Mouse (Mus musculus): Measurements from ENCODE around the gene Ttc17. TPM values are rescaled to one million over a fixed set of nuclear protein-coding genes. Genes with fewer than 3 reads are reported as not detected.

Gene Ttc17
- polyA plus RNA-seq, 1 experiment from 2014 or later: 26.5 TPM

DNA sequence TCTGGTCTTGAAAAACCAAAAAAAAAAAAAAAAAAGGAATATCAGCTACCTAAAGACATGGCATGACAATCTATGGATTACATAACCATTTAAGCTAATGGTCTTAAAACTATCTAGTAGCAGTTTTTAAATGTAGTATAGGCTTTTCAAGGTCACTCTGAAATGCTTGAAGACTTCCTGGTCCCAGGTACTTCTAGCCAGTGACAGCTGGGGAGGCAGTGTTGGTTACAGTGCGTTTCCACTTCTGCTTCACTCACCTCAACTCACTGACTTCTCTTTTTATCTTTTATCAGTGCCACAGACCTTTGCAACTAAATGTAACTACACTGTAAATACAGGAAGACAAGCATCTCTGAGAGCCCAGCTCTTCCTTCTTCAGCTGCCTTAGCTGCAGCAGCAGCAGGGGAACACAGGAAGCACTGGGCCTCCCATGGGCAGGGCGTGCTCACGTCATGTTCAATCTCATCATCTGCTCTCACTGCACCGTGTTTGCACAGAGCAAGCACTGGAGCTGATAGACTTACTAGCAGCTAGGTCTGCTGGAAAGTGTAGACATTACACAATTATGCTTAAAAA lies 46.0 kb downstream of the Ttc17 start:
- no peak for ATAC-seq (replicated peaks)
- Histone ChIP-seq H3K36me3 (replicated peaks) (peaks cover 66% of the 10 kb centered on the region), H3K9me3 (no peaks in the 10 kb centered on the region), H3K4me1 (no peaks in the 10 kb centered on the region), H3K27me3 (replicated peaks) (no peaks in the 10 kb centered on the region), H3K9ac (no peak overlapping the region), H3K4me2 (no peak overlapping the region), H3K4me3 (no peak overlapping the region), H3K27ac (no peak overlapping the region)
- WGBS: 89% methylated on average over 4 of the region's 4 CpGs

DNA sequence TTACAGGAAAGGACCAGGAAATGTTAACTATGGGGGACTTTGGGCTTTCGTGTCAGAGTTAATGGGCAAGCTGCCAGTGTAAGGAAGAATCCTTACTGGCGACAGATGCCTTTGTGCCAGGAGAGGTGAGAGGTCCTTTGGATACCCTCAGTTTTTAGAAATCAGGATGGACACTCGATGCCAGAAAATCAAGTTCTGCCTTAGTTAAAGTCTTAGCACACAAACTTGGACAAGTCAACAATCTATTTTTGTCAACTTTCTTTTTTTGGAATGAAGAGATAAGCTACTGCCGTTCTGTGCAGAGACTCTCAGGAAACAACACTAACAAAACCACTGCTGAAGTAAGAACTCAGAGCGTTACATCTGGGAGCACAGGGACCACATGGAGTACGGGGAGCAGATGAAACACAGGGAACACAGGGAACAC lies 58.3 kb downstream of the Ttc17 start:
- no peak overlapping the region for H3K4me2 ChIP-seq
- no peak overlapping the region for H3K9ac ChIP-seq
- H3K36me3 ChIP-seq (replicated peaks): 0 out of 2 replicates have a peak, but pooled peaks cover 5% of the 10 kb centered on the region
- no peaks in the 10 kb centered on the region for H3K4me1 ChIP-seq
- H3K27ac ChIP-seq: no peak overlapping the region
- H3K9me3 ChIP-seq: no peaks in the 10 kb centered on the region
- 75% methylated on average over 6 of the region's 6 CpGs for WGBS
- no peak for ATAC-seq (replicated peaks)
- H3K4me3 ChIP-seq: no peak overlapping the region
- no peaks in the 10 kb centered on the region for H3K27me3 ChIP-seq (replicated peaks)

DNA sequence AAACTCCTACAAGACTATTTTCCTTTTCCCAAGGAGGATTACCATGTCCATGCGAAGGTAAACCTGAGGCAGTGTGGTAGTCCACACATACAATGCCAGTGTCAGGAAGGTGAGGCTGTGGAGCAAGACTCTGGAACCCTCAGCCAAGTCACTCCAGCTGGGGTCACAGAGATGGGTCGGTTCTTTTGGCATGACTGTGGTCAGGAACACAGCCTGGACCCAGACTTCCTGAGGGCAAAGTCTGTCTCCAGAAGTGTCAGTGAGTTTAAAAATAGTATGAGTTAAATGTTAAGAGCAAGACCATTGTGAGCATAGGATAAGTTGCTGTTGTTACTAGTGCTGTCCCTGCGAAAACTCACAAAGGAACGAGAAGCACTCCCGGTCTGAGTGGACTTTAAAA lies 59.7 kb downstream of the Ttc17 start:
- Histone ChIP-seq H3K4me2 (no peak overlapping the region), H3K27ac (no peak overlapping the region), H3K27me3 (replicated peaks) (no peaks in the 10 kb centered on the region), H3K36me3 (replicated peaks) (peaks cover 11% of the 10 kb centered on the region), H3K4me1 (no peaks in the 10 kb centered on the region), H3K9ac (no peak overlapping the region), H3K4me3 (no peak overlapping the region), H3K9me3 (no peaks in the 10 kb centered on the region)
- no peak for ATAC-seq (replicated peaks)
- WGBS: 89% methylated on average over 5 of the region's 5 CpGs

DNA sequence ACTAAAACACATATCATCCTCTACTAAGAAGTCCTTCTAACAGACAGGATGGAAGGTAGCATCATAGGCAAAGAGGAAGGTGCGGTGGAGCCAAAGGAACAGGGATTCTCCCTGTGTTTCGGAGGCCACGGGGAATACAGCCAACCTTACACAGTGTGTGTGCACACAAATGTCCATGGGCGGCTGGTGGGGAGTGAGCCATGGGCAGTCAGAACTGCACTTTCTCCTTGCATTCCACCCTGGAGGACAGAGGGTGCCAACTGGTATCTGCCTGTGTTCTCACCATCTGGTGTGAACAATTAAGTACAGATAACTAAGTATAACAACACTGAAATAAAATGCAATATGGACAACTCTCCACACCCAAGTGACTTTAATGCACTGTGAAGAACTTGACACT lies 61.9 kb downstream of the Ttc17 start:
- no peaks in the 10 kb centered on the region for H3K9me3 ChIP-seq
- no peak overlapping the region for H3K4me3 ChIP-seq
- H3K4me1 ChIP-seq: no peaks in the 10 kb centered on the region
- peaks cover 16% of the 10 kb centered on the region for H3K36me3 ChIP-seq (replicated peaks)
- ATAC-seq (replicated peaks): no peak
- H3K27me3 ChIP-seq (replicated peaks): no peaks in the 10 kb centered on the region
- WGBS: 94% methylated on average over 4 of the region's 4 CpGs
- no peak overlapping the region for H3K27ac ChIP-seq
- H3K9ac ChIP-seq: no peak overlapping the region
- no peak overlapping the region for H3K4me2 ChIP-seq

DNA sequence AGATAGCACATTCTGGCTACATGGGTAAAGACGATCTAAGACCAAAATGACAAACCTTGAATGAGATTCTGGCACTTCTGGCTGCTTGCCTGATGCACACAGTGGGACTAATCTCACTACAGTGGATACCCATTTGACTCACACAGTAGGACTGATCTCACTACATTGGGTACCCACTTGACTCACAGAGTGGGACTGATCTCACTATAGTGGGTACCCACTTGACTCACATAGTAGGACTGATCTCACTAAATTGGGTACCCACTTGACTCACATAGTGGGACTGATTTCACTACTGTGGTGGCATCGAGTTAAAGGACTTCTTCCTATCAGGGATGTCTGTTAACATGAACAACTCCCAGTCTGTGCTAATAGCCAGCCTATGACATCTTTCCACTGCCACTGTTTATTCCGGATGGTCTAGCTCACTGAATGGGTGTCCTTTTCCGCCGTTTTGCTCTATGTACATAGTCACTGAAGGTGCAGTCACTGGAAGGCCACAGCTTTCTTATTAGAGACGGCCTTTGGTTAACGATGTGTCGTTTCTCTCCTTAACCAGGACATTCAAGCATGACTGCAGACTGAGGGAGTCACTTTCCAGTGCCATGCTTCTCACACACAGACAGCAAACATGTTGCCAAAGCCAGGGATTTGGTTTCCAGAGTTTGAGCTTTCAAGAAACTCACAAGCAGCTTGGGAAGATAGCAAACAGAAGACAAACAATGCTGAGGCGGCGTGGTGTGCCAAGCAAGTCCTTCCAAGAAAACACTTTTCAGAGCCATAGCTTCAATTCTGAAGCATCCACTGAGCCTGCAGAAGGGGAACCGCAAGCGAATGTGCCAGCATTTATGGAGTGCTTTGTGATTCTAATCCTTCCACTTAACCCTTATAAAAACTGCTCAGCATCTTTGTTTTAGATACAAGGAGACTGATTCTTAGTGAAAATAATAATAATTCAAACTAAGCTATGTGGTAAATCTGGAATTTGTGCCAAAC lies 62.9 kb downstream of the Ttc17 start:
- 70% methylated on average over 12 of the region's 12 CpGs for WGBS
- no peak overlapping the region for H3K4me3 ChIP-seq
- H3K36me3 ChIP-seq (replicated peaks): peaks cover 16% of the 10 kb centered on the region

DNA sequence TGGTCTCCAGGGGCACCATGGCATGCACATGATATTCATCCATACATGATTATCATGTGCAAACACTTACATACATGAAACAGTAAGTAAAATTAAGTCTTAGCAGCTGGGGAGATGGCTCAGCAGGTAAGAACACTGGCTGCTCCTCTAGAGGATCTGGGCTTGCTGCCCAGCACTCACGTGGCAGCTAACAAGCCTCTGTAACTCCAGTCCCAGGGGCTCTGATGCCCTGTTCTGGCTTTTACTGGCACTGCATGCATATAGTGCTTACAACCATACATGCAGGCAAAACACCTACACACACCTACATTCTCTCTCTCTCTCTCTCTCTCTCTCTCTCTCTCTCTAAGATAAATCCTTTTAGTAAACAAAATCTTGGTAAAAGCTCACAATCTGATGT lies 65.7 kb downstream of the Ttc17 start:
- no peak overlapping the region for H3K4me2 ChIP-seq
- peaks cover 16% of the 10 kb centered on the region for H3K36me3 ChIP-seq (replicated peaks)
- no peaks in the 10 kb centered on the region for H3K27me3 ChIP-seq (replicated peaks)
- no peak for ATAC-seq (replicated peaks)
- H3K4me3 ChIP-seq: no peak overlapping the region
- H3K27ac ChIP-seq: no peak overlapping the region
- H3K9me3 ChIP-seq: no peaks in the 10 kb centered on the region
- H3K4me1 ChIP-seq: no peaks in the 10 kb centered on the region
- 77% methylated on average over 1 of the region's 1 CpGs for WGBS
- no peak overlapping the region for H3K9ac ChIP-seq

More for the DNA sequence above, 62.9 kb downstream of the Ttc17 start:
- Histone ChIP-seq H3K27me3 (replicated peaks) (no peaks in the 10 kb centered on the region), H3K4me2 (no peak overlapping the region), H3K4me1 (no peaks in the 10 kb centered on the region), H3K27ac (no peak overlapping the region), H3K9me3 (no peaks in the 10 kb centered on the region), H3K9ac (no peak overlapping the region)
- no peak for ATAC-seq (replicated peaks)

DNA sequence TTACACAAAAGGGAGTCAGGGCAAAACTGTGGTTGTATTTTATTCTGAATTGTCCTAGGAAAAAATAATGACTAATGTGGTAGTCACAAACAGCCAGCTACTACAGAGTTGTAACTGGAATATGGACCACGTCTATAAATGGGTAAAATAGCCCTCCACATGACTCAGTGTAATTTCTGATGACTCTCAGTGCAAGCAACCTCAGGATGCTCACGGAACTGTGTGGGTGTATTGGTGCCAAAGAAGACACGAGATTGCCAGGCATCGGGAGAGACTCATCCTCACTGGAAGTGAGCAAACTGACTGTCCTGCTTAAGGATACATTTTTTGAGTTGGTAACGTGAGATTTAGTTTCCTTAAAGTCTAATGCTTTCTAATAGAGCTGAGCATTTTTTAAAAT lies 67.0 kb downstream of the Ttc17 start:
- Histone ChIP-seq H3K9me3 (no peaks in the 10 kb centered on the region), H3K4me1 (no peaks in the 10 kb centered on the region), H3K27ac (no peak overlapping the region), H3K27me3 (replicated peaks) (no peaks in the 10 kb centered on the region), H3K9ac (no peak overlapping the region), H3K4me2 (no peak overlapping the region), H3K4me3 (no peak overlapping the region), H3K36me3 (replicated peaks) (peaks cover 20% of the 10 kb centered on the region)
- no peak for ATAC-seq (replicated peaks)
- 95% methylated on average over 5 of the region's 5 CpGs for WGBS

DNA sequence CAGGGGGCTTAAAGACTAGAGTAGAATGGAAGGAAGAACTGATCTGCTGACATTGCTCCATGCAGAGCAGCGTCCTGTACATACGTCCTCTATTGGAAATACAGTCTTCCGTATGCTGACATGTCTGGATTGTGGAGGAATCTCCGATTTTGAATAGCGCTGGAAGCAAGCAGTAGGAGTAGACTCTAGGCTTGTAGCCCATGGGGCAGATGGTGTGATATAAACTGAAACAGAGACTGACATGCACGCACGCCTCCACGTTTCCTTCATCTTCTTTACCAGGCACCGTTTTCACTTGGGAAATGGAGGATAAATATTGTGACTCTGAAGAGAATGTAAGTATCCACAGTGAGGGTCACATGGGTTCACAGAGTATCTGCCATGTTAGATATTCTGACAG lies 70.2 kb downstream of the Ttc17 start:
- Histone ChIP-seq H3K4me2 (no peak overlapping the region), H3K27ac (no peak overlapping the region), H3K9ac (no peak overlapping the region), H3K4me3 (no peak overlapping the region), H3K27me3 (replicated peaks) (no peaks in the 10 kb centered on the region), H3K9me3 (no peaks in the 10 kb centered on the region), H3K4me1 (no peaks in the 10 kb centered on the region), H3K36me3 (replicated peaks) (peaks cover 12% of the 10 kb centered on the region; the same call in 1 of the 2 replicates)
- ATAC-seq (replicated peaks): no peak
- WGBS: 94% methylated on average over 9 of the region's 9 CpGs

DNA sequence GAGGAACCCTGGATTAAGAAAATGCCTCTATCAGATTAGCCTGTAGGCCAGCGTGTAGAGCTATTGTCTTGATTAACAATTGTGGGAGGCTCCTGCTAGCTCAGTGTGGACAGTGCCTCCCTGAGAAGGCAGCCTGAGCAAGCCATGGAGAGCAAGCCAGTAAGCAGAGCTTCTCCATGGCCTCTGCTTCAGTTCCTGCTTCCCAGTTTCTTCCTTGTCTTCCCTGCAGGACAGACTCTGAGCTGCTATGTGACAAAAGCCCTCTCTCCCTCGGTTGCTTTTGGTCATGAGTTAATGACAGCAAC lies 71.8 kb downstream of the Ttc17 start:
- H3K9ac ChIP-seq: no peak overlapping the region
- peaks cover 17% of the 10 kb centered on the region; the same call in 1 of the 2 replicates for H3K36me3 ChIP-seq (replicated peaks)
- no peak overlapping the region for H3K27ac ChIP-seq
- no peak for ATAC-seq (replicated peaks)
- no peaks in the 10 kb centered on the region for H3K9me3 ChIP-seq
- H3K27me3 ChIP-seq (replicated peaks): no peaks in the 10 kb centered on the region
- H3K4me1 ChIP-seq: no peaks in the 10 kb centered on the region
- 26% methylated on average over 2 of the region's 2 CpGs for WGBS
- H3K4me3 ChIP-seq: no peak overlapping the region
- H3K4me2 ChIP-seq: no peak overlapping the region

DNA sequence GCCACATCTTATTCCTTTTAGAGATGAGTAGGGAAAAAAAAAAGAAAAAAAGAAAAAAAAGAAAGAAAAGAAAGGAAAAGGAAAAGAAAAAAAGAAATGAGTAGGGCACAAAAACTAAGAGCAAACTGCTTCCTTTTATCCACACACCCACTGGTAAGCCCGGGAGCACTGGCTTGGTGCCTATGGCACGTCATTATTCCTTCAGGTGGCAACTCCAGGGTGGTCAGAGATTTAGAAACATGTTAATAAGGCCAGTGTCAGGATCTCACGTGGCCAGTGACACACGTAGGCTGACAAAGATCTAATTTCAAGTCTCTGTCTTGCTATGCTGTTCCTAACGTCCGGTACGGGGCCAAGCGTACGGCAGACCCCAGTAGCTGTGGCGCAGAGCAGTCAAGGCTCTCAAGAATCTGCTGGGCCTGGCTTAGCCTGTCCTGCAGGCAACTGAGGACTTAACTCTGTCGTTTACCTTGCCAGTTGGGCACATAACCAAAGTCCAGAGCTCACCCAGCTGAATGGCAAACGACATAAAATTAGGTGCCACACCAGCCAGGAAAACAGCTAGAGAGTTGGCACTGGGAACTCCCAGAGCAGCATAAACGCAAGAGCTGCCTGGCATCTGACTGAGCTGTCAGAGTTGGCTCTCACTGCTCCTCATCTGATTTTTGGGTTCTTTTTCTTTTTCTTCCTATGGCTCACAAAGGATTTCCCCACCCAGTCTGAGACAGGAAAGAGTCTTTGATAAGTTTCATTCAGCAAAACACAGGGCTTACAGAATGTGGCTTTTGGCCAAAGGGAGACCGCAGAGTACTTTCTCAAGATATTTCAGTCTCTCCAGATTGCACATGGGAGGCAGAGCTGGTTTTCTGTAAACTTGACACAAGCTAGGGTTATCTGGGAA lies 72.4 kb downstream of the Ttc17 start:
- H3K36me3 ChIP-seq (replicated peaks): peaks cover 21% of the 10 kb centered on the region
- no peak overlapping the region for H3K27ac ChIP-seq
- 81% methylated on average over 14 of the region's 14 CpGs for WGBS

DNA sequence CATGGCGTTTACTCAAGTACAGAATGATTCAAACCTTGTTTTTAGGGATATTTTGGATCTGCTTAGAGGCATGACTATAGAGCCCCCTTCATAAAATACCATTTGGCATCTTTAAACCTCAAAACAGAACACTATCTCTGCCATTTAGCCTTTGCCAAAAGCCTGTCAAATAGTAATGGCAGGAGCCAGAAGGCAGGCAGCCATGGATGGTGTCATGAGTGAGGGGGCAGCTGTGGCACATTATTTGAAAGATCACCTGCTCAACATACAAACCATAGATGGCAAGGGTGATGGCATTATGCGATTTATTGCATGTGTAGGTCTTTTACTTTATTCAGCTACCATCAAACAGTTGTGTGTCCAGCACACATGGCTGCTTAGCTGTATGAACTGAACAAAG lies 73.4 kb downstream of the Ttc17 start:
- H3K27me3 ChIP-seq (replicated peaks): no peaks in the 10 kb centered on the region
- WGBS: 92% methylated on average over 2 of the region's 2 CpGs
- no peaks in the 10 kb centered on the region for H3K4me1 ChIP-seq
- no peak overlapping the region for H3K9ac ChIP-seq
- H3K36me3 ChIP-seq (replicated peaks): peaks cover 29% of the 10 kb centered on the region
- H3K4me2 ChIP-seq: no peak overlapping the region
- no peak overlapping the region for H3K27ac ChIP-seq
- ATAC-seq (replicated peaks): no peak
- H3K9me3 ChIP-seq: no peaks in the 10 kb centered on the region
- no peak overlapping the region for H3K4me3 ChIP-seq

More for the DNA sequence above, 72.4 kb downstream of the Ttc17 start:
- Histone ChIP-seq H3K9me3 (no peaks in the 10 kb centered on the region), H3K9ac (no peak overlapping the region), H3K4me3 (no peak overlapping the region), H3K4me1 (no peaks in the 10 kb centered on the region), H3K4me2 (no peak overlapping the region), H3K27me3 (replicated peaks) (no peaks in the 10 kb centered on the region)
- no peak for ATAC-seq (replicated peaks)

DNA sequence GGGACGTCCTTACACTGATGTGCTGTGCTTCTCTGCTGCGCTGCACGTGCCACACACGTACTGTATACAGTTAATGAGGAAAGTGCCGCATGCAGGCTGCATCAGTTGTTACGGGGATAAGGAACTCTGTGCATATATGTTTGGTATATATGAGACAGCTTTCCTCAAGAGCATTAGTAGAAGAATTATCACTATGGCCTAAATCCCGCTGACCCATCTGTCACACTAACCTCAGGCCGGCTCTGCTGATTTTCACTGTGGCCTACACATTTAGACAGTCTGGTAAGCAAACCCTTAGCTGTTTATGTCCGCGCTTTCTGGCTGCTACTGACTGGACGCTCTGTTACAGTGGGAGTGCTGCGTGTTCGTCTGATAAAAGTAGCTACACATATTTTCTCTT lies 77.2 kb downstream of the Ttc17 start:
- ATAC-seq (replicated peaks): no peak
- 96% methylated on average over 13 of the region's 13 CpGs for WGBS
- H3K9ac ChIP-seq: no peak overlapping the region
- no peaks in the 10 kb centered on the region for H3K9me3 ChIP-seq
- H3K4me2 ChIP-seq: no peak overlapping the region
- H3K27ac ChIP-seq: no peak overlapping the region
- peaks cover 46% of the 10 kb centered on the region for H3K36me3 ChIP-seq (replicated peaks)
- H3K27me3 ChIP-seq (replicated peaks): no peaks in the 10 kb centered on the region
- H3K4me3 ChIP-seq: no peak overlapping the region
- H3K4me1 ChIP-seq: no peaks in the 10 kb centered on the region

All from midbrain, embryonic 15.5 days (tissue).